Mouse (Mus musculus): ENCODE results near the gene Zfhx3. TPM values are rescaled to one million over a fixed set of nuclear protein-coding genes. Genes with fewer than 3 reads are reported as not detected.

The Zfhx3 gene
- total and polyA plus RNA-seq, 3 experiments, result 0.23 to 2.5 TPM; not detected in 1

DNA sequence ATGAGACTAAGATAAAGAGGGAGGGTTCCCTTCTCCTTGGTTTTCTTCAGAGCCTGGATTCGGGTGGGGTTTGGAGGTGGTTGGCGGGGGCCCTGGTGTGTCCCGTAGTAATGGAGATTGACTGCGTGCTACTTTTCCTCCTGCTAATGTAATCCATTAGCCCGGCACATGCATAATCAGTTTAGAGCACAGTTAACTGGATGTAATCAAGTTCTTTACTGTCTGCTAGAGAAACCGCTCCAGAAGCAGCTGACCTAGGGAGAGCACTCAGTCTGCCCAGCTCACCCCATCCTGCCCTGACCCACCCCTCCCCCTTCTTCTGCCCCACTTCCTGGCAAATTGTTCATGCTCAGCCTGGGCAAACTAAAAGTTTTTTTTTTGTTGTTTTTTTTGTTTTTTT lies 860.6 kb downstream of the Zfhx3 start:
- Histone ChIP-seq H3K4me3 (ENCODE audit: control insufficient read depth in 1 of 2, insufficient read depth in 1 of 2, low read depth in 2 of 2, low read length in 2 of 2) (no peak overlapping the region), H3K27me3 (ENCODE audit: control insufficient read depth in 1 of 2, insufficient read depth in 2 of 2, low read length in 2 of 2) (no peaks in the 10 kb centered on the region), H3K27ac (ENCODE audit: control insufficient read depth, low read depth, low read length) (no peak overlapping the region), H3K79me2 (ENCODE audit: control insufficient read depth, insufficient read depth, low read length, poor library complexity) (no peaks in the 10 kb centered on the region), H3K9ac (ENCODE audit: control insufficient read depth, low read depth, low read length, poor library complexity, severe bottlenecking) (no peak overlapping the region), H3K9me3 (replicated peaks; ENCODE audit: insufficient read depth, low read length) (no peaks in the 10 kb centered on the region), H3K36me3 (ENCODE audit: control insufficient read depth in 1 of 2, insufficient read depth in 2 of 2, low read length in 2 of 2) (no peaks in the 10 kb centered on the region), H3K4me1 (ENCODE audit: control insufficient read depth in 1 of 2, insufficient read depth in 2 of 2, low read length in 2 of 2) (no peaks in the 10 kb centered on the region)
- TF ChIP-seq HCFC1 (IDR thresholded peaks at IDR 0.05; ENCODE audit: low read depth, low read length) (no peak), MXI1 (IDR thresholded peaks at IDR 0.05; ENCODE audit: low read depth, low read length) (no peak), TCF12 (IDR thresholded peaks at IDR 0.05; ENCODE audit: low read depth, low read length) (no peak), CHD1 (IDR thresholded peaks at IDR 0.05; ENCODE audit: low read depth, low read length) (no peak), MAFK (IDR thresholded peaks at IDR 0.05; ENCODE audit: borderline replicate concordance, low read depth, low read length) (no peak), POLR2A (IDR thresholded peaks at IDR 0.05; ENCODE audit: control insufficient read depth in 1 of 2, insufficient read depth in 1 of 2, low read depth in 1 of 2, low read length in 2 of 2, poor library complexity in 1 of 2) (no peak), GATA1 (IDR thresholded peaks at IDR 0.05; ENCODE audit: low read depth, low read length) (no peak), ELF1 (IDR thresholded peaks at IDR 0.05; ENCODE audit: low read depth, low read length) (no peak), RAD21 (IDR thresholded peaks at IDR 0.05; ENCODE audit: low read depth, low read length) (no peak), RCOR1 (IDR thresholded peaks at IDR 0.05; ENCODE audit: low read depth, low read length) (no peak), MAZ (IDR thresholded peaks at IDR 0.05; ENCODE audit: low read depth, low read length) (no peak)
- no peak for DNase-seq (ENCODE audit: low read depth, low spot score)

DNA sequence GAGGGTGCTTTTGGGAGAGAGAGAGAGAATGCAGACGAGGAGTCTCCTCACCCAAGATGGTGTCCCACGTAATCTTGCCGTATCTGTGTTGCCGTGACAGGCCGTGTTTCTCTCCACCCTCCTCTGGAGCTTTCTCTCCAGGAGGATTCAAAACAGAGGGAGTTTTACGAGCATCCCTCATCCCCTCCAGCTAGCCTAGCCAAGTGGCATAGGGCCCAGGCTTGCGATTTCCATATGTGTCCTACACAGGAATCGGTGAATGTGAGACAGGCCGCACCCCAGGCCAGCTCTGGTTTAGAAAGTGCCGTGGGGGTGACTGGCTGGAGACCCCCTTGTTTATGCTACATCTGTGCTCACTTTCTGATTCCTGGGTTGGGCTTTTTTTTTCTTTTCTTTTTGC lies 869.2 kb downstream of the Zfhx3 start:
- Histone ChIP-seq H3K4me1 (ENCODE audit: control insufficient read depth in 1 of 2, insufficient read depth in 2 of 2, low read length in 2 of 2) (no peaks in the 10 kb centered on the region), H3K27ac (ENCODE audit: control insufficient read depth, low read depth, low read length) (no peak overlapping the region), H3K27me3 (ENCODE audit: control insufficient read depth in 1 of 2, insufficient read depth in 2 of 2, low read length in 2 of 2) (no peaks in the 10 kb centered on the region), H3K4me3 (ENCODE audit: control insufficient read depth in 1 of 2, insufficient read depth in 1 of 2, low read depth in 2 of 2, low read length in 2 of 2) (no peak overlapping the region), H3K36me3 (ENCODE audit: control insufficient read depth in 1 of 2, insufficient read depth in 2 of 2, low read length in 2 of 2) (no peaks in the 10 kb centered on the region), H3K79me2 (ENCODE audit: control insufficient read depth, insufficient read depth, low read length, poor library complexity) (no peaks in the 10 kb centered on the region), H3K9ac (ENCODE audit: control insufficient read depth, low read depth, low read length, poor library complexity, severe bottlenecking) (no peak overlapping the region), H3K9me3 (replicated peaks; ENCODE audit: insufficient read depth, low read length) (no peaks in the 10 kb centered on the region)
- TF ChIP-seq CHD2 (IDR thresholded peaks at IDR 0.05; ENCODE audit: low read length), result no peak
- TF ChIP-seq BHLHE40 (IDR thresholded peaks at IDR 0.05; ENCODE audit: borderline replicate concordance, low read depth, low read length), result no peak
- no peak for TF ChIP-seq ZMIZ1 (IDR thresholded peaks at IDR 0.05; ENCODE audit: low read depth, low read length)
- TF ChIP-seq NELFE (IDR thresholded peaks at IDR 0.05; ENCODE audit: low read depth, low read length), result no peak
- TF ChIP-seq RAD21 (IDR thresholded peaks at IDR 0.05; ENCODE audit: low read depth, low read length), result no peak
- TF ChIP-seq MXI1 (IDR thresholded peaks at IDR 0.05; ENCODE audit: low read depth, low read length), result no peak
- no peak for TF ChIP-seq TCF12 (IDR thresholded peaks at IDR 0.05; ENCODE audit: low read depth, low read length)
- no peak for DNase-seq (ENCODE audit: low read depth, low spot score)

DNA sequence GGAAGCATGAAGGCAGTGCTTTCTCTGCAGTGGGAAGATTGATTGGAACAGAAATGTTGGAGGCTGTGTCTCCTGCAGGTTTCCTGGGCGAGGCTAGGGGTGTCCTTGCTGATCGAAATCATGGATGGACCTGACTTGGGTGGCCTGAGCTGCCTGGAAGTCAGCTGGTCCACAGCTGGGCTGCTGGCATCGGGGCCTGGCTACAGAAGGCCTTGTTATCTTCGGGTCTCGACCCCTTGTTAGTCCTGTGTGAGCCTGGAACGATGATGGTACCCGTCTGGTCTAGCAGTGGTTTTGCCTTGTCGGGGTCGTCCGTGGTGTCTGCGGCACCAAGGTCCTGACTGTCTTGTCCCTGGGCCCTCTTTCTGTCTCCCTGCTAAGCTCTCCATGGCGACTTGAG lies 870.9 kb downstream of the Zfhx3 start:
- Histone ChIP-seq H3K79me2 (ENCODE audit: control insufficient read depth, insufficient read depth, low read length, poor library complexity) (no peaks in the 10 kb centered on the region), H3K4me3 (ENCODE audit: control insufficient read depth in 1 of 2, insufficient read depth in 1 of 2, low read depth in 2 of 2, low read length in 2 of 2) (no peak overlapping the region), H3K27ac (ENCODE audit: control insufficient read depth, low read depth, low read length) (no peak overlapping the region), H3K27me3 (ENCODE audit: control insufficient read depth in 1 of 2, insufficient read depth in 2 of 2, low read length in 2 of 2) (no peaks in the 10 kb centered on the region), H3K36me3 (ENCODE audit: control insufficient read depth in 1 of 2, insufficient read depth in 2 of 2, low read length in 2 of 2) (no peaks in the 10 kb centered on the region), H3K4me1 (ENCODE audit: control insufficient read depth in 1 of 2, insufficient read depth in 2 of 2, low read length in 2 of 2) (no peaks in the 10 kb centered on the region), H3K9ac (ENCODE audit: control insufficient read depth, low read depth, low read length, poor library complexity, severe bottlenecking) (no peak overlapping the region), H3K9me3 (replicated peaks; ENCODE audit: insufficient read depth, low read length) (no peaks in the 10 kb centered on the region)
- DNase-seq (ENCODE audit: low read depth, low spot score), result no peak
- TF ChIP-seq POLR2AphosphoS5 (IDR thresholded peaks at IDR 0.05; ENCODE audit: borderline replicate concordance, low read depth, low read length) (no peak), KAT2A (conservative IDR thresholded peaks at IDR 0.05; ENCODE audit: low read depth, low read length) (no peak), RAD21 (IDR thresholded peaks at IDR 0.05; ENCODE audit: low read depth, low read length) (no peak), UBTF (IDR thresholded peaks at IDR 0.05; ENCODE audit: borderline replicate concordance, insufficient read depth, low read depth, low read length) (no peak), SMC3 (IDR thresholded peaks at IDR 0.05; ENCODE audit: low read depth, low read length) (no peak), MAFK (IDR thresholded peaks at IDR 0.05; ENCODE audit: borderline replicate concordance, low read depth, low read length) (no peak), MEF2A (IDR thresholded peaks at IDR 0.05; ENCODE audit: extremely low read depth, insufficient replicate concordance, low read depth, low read length, poor library complexity, severe bottlenecking) (no peak), TBP (IDR thresholded peaks at IDR 0.05; ENCODE audit: low read depth, low read length) (no peak), SIN3A (IDR thresholded peaks at IDR 0.05; ENCODE audit: low read length) (no peak), RCOR1 (IDR thresholded peaks at IDR 0.05; ENCODE audit: low read depth, low read length) (no peak), ETS1 (IDR thresholded peaks at IDR 0.05; ENCODE audit: low read depth, low read length) (no peak), ZC3H11A (IDR thresholded peaks at IDR 0.05; ENCODE audit: low read depth, low read length) (no peak), BHLHE40 (IDR thresholded peaks at IDR 0.05; ENCODE audit: borderline replicate concordance, low read depth, low read length) (no peak), MYB (IDR thresholded peaks at IDR 0.05; ENCODE audit: low read depth, low read length) (no peak), EP300 (IDR thresholded peaks at IDR 0.05; ENCODE audit: low read depth in 1 of 2, low read length in 2 of 2) (no peak)

Data from MEL (cell line).